Mouse (Mus musculus) liver, adult 2 months (tissue): ENCODE data around the gene Itga10. TPM values are rescaled to one million over a fixed set of nuclear protein-coding genes. Genes with fewer than 3 reads are reported as not detected.
"Not testable (repeated sequence)": the region's sequence is repeated elsewhere in the genome, so short reads cannot be mapped to it uniquely, and the experiment has no call there.

Source experiments
- DNase-seq: peaks from one replicate; pipeline ENCODE4 v3.0.0-alpha.2; 2011; ENCODE audit warnings: low read depth, low spot score; ENCODE audit errors: extremely low read depth
- H3K27ac ChIP-seq: fragments of 200-500 bp; replicated peaks from 2 replicates; pipeline ENCODE4 v1.5.1; 2012; ENCODE audit warnings: low read depth, mild to moderate bottlenecking, control low read depth, inconsistent platforms, low read length; ENCODE audit not compliant: insufficient read depth
- H3K27me3 ChIP-seq: fragments of 200-500 bp; 2 replicates; pipeline ENCODE4 v1.6.1; 2012; ENCODE audit warnings: mild to moderate bottlenecking, moderate library complexity, low read length, inconsistent platforms; ENCODE audit not compliant: control insufficient read depth, insufficient read depth
- H3K36me3 ChIP-seq: fragments of 200-500 bp; 2 replicates; pipeline ENCODE4 v1.6.1; 2012; ENCODE audit warnings: low read length, inconsistent platforms; ENCODE audit not compliant: control insufficient read depth, insufficient read depth
- H3K4me1 ChIP-seq: fragments of 200-500 bp; 2 replicates; pipeline ENCODE4 v1.6.1; 2011; ENCODE audit warnings: low read length; ENCODE audit not compliant: control insufficient read depth, insufficient read depth
- H3K4me3 ChIP-seq: fragments of 200-500 bp; 2 replicates; pipeline ENCODE4 v1.5.1; 2011; ENCODE audit warnings: low read depth, mild to moderate bottlenecking, control low read depth, low read length, moderate library complexity; ENCODE audit not compliant: insufficient read depth
- H3K79me2 ChIP-seq: fragments of 200-500 bp; 2 replicates; pipeline ENCODE4 v1.6.1; 2012; ENCODE audit warnings: inconsistent platforms, mild to moderate bottlenecking, low read length, moderate library complexity; ENCODE audit not compliant: control insufficient read depth, insufficient read depth
- H3K9ac ChIP-seq: fragments of 200-500 bp; 2 replicates; pipeline ENCODE4 v1.6.1; 2012; ENCODE audit warnings: low read depth, mild to moderate bottlenecking, control low read depth, inconsistent platforms, low read length
- CTCF ChIP-seq: fragments of 200-500 bp; IDR thresholded peaks from 2 replicates; pipeline ENCODE4 v1.5.1; 2011; ENCODE audit warnings: low read depth, low read length, control low read depth
- POLR2A ChIP-seq: fragments of 200-500 bp; IDR thresholded peaks from 2 replicates; pipeline ENCODE4 v1.6.1; 2011; ENCODE audit warnings: low read length, control low read depth; ENCODE audit not compliant: insufficient read depth; ENCODE audit errors: extremely low read depth
- WGBS: fragments of 180-500 bp; shearing (Covaris S2); methylation state at CpG from one replicate; pipeline ENCODE4 v1.1.7; 2018; 5-methylcytosine and 5-hydroxymethylcytosine counted together
- polyA plus RNA-seq: library from polyadenylated mRNA; depleted of rRNA; stranded (reverse); fragments of >200 nt; gene quantifications from 2 replicates; pipeline ENCODE4 v1.2.3, GENCODE M21; 2012
- total RNA-seq: library from RNA; depleted of rRNA; stranded (reverse); fragments of >200 nt; gene quantifications from 2 replicates; pipeline ENCODE4 v1.2.3, GENCODE M21; 2014

The Itga10 gene
- total and polyA plus RNA-seq, 2 experiments = 0.18 to 0.57 TPM

- TF ChIP-seq CTCF = no peak
- TF ChIP-seq POLR2A = no peak
- no peak overlapping the region for H3K4me3 ChIP-seq
- peak overlapping the region; percentile 33 for H3K27ac ChIP-seq
- no peaks in the 10 kb centered on the region; the same call in 1 of the 2 replicates for H3K27me3 ChIP-seq
- peak overlapping the region; percentile 18; the same call in 1 of the 2 replicates for H3K9ac ChIP-seq
- H3K36me3 ChIP-seq = no peaks in the 10 kb centered on the region
- 61% methylated on average over 10 of the region's 10 CpGs for WGBS
- no peak for DNase-seq
- H3K79me2 ChIP-seq = no peaks in the 10 kb centered on the region
- no peaks in the 10 kb centered on the region for H3K4me1 ChIP-seq
Measured at GRCm38 (mm10) chr3:96601941-96602703, 43.3 kb upstream of the Itga10 start.

DNA sequence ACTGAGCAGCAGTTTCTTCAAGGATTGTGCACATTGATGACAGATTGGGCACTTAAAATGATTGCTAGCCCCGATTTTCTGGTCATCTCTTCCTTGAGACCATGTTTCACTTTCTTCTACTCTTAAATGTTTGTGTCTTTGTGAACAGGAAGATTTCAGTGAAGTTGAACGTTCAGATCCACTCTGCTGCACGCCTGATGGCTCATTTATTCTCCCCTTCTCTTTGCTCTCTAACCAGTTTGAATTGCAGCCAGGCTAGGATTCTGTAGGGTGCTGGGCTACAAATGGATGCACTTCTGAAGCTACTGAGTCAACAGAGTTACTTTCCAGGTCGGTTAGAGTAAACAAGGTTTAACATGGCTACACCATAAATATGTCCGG is 42.7 kb upstream of the Itga10 start:
- 38% methylated on average over 5 of the region's 5 CpGs for WGBS
- no peaks in the 10 kb centered on the region; the same call in 1 of the 2 replicates for H3K27me3 ChIP-seq

GRCm38 (mm10) chr3:96603311-96603710 is 42.1 kb upstream of the Itga10 start:
- no peaks in the 10 kb centered on the region for H3K4me1 ChIP-seq
- H3K9ac ChIP-seq = no peak overlapping the region
- H3K79me2 ChIP-seq = no peaks in the 10 kb centered on the region
- no peaks in the 10 kb centered on the region; the same call in 1 of the 2 replicates for H3K27me3 ChIP-seq
- no peak overlapping the region for H3K27ac ChIP-seq
- no peak overlapping the region for H3K4me3 ChIP-seq
- WGBS = 79% methylated on average over 5 of the region's 5 CpGs
- no peak for DNase-seq
- no peaks in the 10 kb centered on the region for H3K36me3 ChIP-seq
- no peak for TF ChIP-seq CTCF
- TF ChIP-seq POLR2A = no peak

More for the DNA sequence above, 42.7 kb upstream of the Itga10 start:
- peak overlapping the region; percentile 25; the same call in 1 of the 2 replicates for H3K27ac ChIP-seq
- no peak for DNase-seq
- TF ChIP-seq CTCF (no peak), POLR2A (no peak)
- no peaks in the 10 kb centered on the region for H3K79me2 ChIP-seq
- H3K4me1 ChIP-seq = no peaks in the 10 kb centered on the region
- no peaks in the 10 kb centered on the region for H3K36me3 ChIP-seq
- H3K4me3 ChIP-seq = no peak overlapping the region
- no peak overlapping the region for H3K9ac ChIP-seq

GRCm38 (mm10) chr3:96606007-96606406 is 39.4 kb upstream of the Itga10 start:
- not testable (repeated sequence) for DNase-seq, H3K4me3 ChIP-seq, H3K27ac ChIP-seq, H3K79me2 ChIP-seq, H3K4me1 ChIP-seq, H3K9ac ChIP-seq, H3K36me3 ChIP-seq, H3K27me3 ChIP-seq
- 91% methylated on average over 4 of the region's 4 CpGs for WGBS

- WGBS = 93% methylated on average over 4 of the region's 4 CpGs
- TF ChIP-seq CTCF (no peak), POLR2A (no peak)
Measured at GRCm38 (mm10) chr3:96606618-96607017, 38.8 kb upstream of the Itga10 start.

GRCm38 (mm10) chr3:96617941-96618340 is 27.4 kb upstream of the Itga10 start:
- no peak overlapping the region for H3K4me3 ChIP-seq
- TF ChIP-seq CTCF = no peak
- no peak for TF ChIP-seq POLR2A
- no peak overlapping the region for H3K27ac ChIP-seq
- no peak overlapping the region for H3K9ac ChIP-seq
- 93% methylated on average over 3 of the region's 3 CpGs for WGBS
- no peaks in the 10 kb centered on the region for H3K79me2 ChIP-seq
- H3K4me1 ChIP-seq = no peaks in the 10 kb centered on the region
- H3K27me3 ChIP-seq = no peaks in the 10 kb centered on the region
- DNase-seq = no peak
- peaks cover 8% of the 10 kb centered on the region; the same call in 1 of the 2 replicates for H3K36me3 ChIP-seq

More at GRCm38 (mm10) chr3:96606618-96607017, 38.8 kb upstream of the Itga10 start:
- Histone ChIP-seq H3K27ac (no peak overlapping the region), H3K79me2 (no peaks in the 10 kb centered on the region), H3K4me1 (no peaks in the 10 kb centered on the region), H3K4me3 (no peak overlapping the region), H3K9ac (no peak overlapping the region), H3K36me3 (no peaks in the 10 kb centered on the region), H3K27me3 (no peaks in the 10 kb centered on the region)
- no peak for DNase-seq
